Mouse (Mus musculus) olfactory bulb, adult 2 months (tissue): ENCODE data around the gene Folr1. TPM values are rescaled to one million over a fixed set of nuclear protein-coding genes. Genes with fewer than 3 reads are reported as not detected.

Source experiments
- H3K27ac ChIP-seq: fragments of 200-500 bp; 2 replicates; pipeline ENCODE4 v1.5.1; 2012; ENCODE audit warnings: low read depth, low read length; ENCODE audit not compliant: insufficient read depth
- H3K4me1 ChIP-seq: fragments of 200-500 bp; 2 replicates; pipeline ENCODE4 v1.6.1; 2012; ENCODE audit warnings: low read length; ENCODE audit not compliant: control insufficient read depth, insufficient read depth
- H3K4me3 ChIP-seq: fragments of 200-500 bp; 2 replicates; pipeline ENCODE4 v1.5.1; 2012; ENCODE audit warnings: mild to moderate bottlenecking, low read depth, low read length, moderate library complexity; ENCODE audit not compliant: insufficient read depth
- CTCF ChIP-seq: fragments of 200-500 bp; IDR thresholded peaks from 2 replicates; pipeline ENCODE4 v1.5.1; 2012; ENCODE audit warnings: low read depth, mild to moderate bottlenecking, low read length, moderate library complexity; ENCODE audit not compliant: insufficient read depth
- POLR2A ChIP-seq: fragments of 200-500 bp; IDR thresholded peaks from 2 replicates; pipeline ENCODE4 v1.6.1; 2012; ENCODE audit warnings: mild to moderate bottlenecking, low read depth, low read length, moderate library complexity; ENCODE audit not compliant: insufficient read depth
- WGBS: fragments of 180-500 bp; shearing (Covaris S2); methylation state at CpG from one replicate; pipeline ENCODE4 v1.1.7; 2018; 5-methylcytosine and 5-hydroxymethylcytosine counted together
- polyA plus RNA-seq: library from polyadenylated mRNA; stranded (reverse); fragments of >200 nt; gene quantifications from 2 replicates; pipeline ENCODE4 v1.2.4, GENCODE M21; 2012; ENCODE audit warnings: low replicate concordance; ENCODE audit not compliant: missing spikeins, insufficient read depth, insufficient read length

Folr1 gene
- polyA plus RNA-seq, 1 experiment, result not detected

GRCm38 (mm10) chr7:101900331-101901097 is 29.9 kb upstream of the Folr1 start:
- TF ChIP-seq CTCF (no peak), POLR2A (no peak)
- H3K27ac ChIP-seq, result no peak overlapping the region
- 92% methylated on average over 16 of the region's 16 CpGs for WGBS
- H3K4me3 ChIP-seq, result no peak overlapping the region
- peaks cover 3% of the 10 kb centered on the region for H3K4me1 ChIP-seq

- Histone ChIP-seq H3K4me1 (peaks cover 4% of the 10 kb centered on the region), H3K4me3 (peak overlapping the region; percentile 90), H3K27ac (peak overlapping the region; percentile 96)
- peak; percentile 50; the same call in 1 of the 2 replicates for TF ChIP-seq POLR2A
- TF ChIP-seq CTCF, result no peak
- WGBS, result under 1% methylated on average over 57 of the region's 57 CpGs
These were observed 25.8 kb upstream of the Folr1 start for GRCm38 (mm10) chr7:101896104-101897066.

GRCm38 (mm10) chr7:101895695-101896094 is 25.1 kb upstream of the Folr1 start:
- WGBS, result 26% methylated on average over 9 of the region's 9 CpGs
- TF ChIP-seq CTCF, result no peak
- TF ChIP-seq POLR2A, result no peak
- peak overlapping the region; percentile 90 for H3K4me3 ChIP-seq
- H3K27ac ChIP-seq, result peak overlapping the region; percentile 96
- H3K4me1 ChIP-seq, result peaks cover 4% of the 10 kb centered on the region

- Histone ChIP-seq H3K4me3 (no peak overlapping the region), H3K4me1 (no peaks in the 10 kb centered on the region), H3K27ac (no peak overlapping the region)
- TF ChIP-seq POLR2A, result no peak
- no peak for TF ChIP-seq CTCF
- WGBS, result 86% methylated on average over 4 of the region's 4 CpGs
These were observed 17.9 kb upstream of the Folr1 start for GRCm38 (mm10) chr7:101888460-101888859.

- WGBS, result 90% methylated on average over 6 of the region's 6 CpGs
- Histone ChIP-seq H3K4me1 (no peaks in the 10 kb centered on the region), H3K27ac (no peak overlapping the region), H3K4me3 (no peak overlapping the region)
- TF ChIP-seq POLR2A (no peak), CTCF (no peak)
These were observed 15.7 kb upstream of the Folr1 start for GRCm38 (mm10) chr7:101886274-101886673.

GRCm38 (mm10) chr7:101884160-101884559 is 13.6 kb upstream of the Folr1 start:
- H3K4me1 ChIP-seq, result no peaks in the 10 kb centered on the region
- WGBS, result 100% methylated on average over 4 of the region's 4 CpGs
- no peak overlapping the region for H3K4me3 ChIP-seq
- H3K27ac ChIP-seq, result no peak overlapping the region
- TF ChIP-seq CTCF (no peak), POLR2A (no peak)

GRCm38 (mm10) chr7:101882413-101883154 is 12.0 kb upstream of the Folr1 start:
- TF ChIP-seq CTCF, result no peak
- TF ChIP-seq POLR2A, result no peak
- Histone ChIP-seq H3K4me3 (no peak overlapping the region), H3K4me1 (no peaks in the 10 kb centered on the region), H3K27ac (no peak overlapping the region)
- 67% methylated on average over 9 of the region's 9 CpGs for WGBS

- WGBS, result 72% methylated on average over 4 of the region's 4 CpGs
These were observed 10.3 kb upstream of the Folr1 start for GRCm38 (mm10) chr7:101880855-101881254.

More at GRCm38 (mm10) chr7:101880855-101881254, 10.3 kb upstream of the Folr1 start:
- no peak for TF ChIP-seq POLR2A
- no peak for TF ChIP-seq CTCF
- H3K4me3 ChIP-seq, result no peak overlapping the region
- H3K27ac ChIP-seq, result no peak overlapping the region
- no peaks in the 10 kb centered on the region for H3K4me1 ChIP-seq
